Mouse (Mus musculus) lung, postnatal 0 days (tissue): ENCODE data around the gene Ccdc124.

Experiments used
- CTCF ChIP-seq: IDR thresholded peaks from 2 replicates; pipeline ENCODE4 v1.5.1; 2016; ENCODE audit warnings: antibody characterized with exemption, mild to moderate bottlenecking
- EP300 ChIP-seq: IDR thresholded peaks from 2 replicates; pipeline ENCODE4 v1.6.1; 2016; ENCODE audit warnings: antibody characterized with exemption, mild to moderate bottlenecking, control low read depth

DNA sequence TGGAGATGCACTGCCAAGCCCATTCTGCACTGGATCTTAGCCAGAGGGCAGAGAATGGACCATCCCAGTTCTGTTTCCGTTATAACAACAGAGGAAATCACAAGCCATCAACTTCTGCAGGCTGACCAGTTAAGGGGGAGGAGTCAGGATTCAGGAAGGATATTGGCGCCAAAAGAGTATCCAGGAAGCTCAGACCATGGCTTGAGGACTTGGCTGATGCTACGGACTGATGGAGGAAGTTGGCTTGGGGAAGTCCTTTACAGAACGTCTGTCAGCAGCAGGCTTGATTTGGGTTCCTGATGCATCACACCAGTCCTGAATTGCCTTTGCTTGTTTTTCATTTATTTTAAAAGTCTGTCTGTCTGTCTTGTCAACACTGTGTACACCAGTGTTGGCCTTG is 30.8 kb upstream of the Ccdc124 start:
- TF ChIP-seq CTCF (no peak), EP300 (peak; percentile 77)
